Mouse (Mus musculus) induced T-regulatory cell, adult 2 months (primary cell): ENCODE measurements at regions not wholly inside any gene's neighbourhood (a gene's known extent, or its start where the extent isn't known, plus 50 kb on each side); places are given as distances from the start of the nearest gene placed in this dataset.

Source experiments
- DNase-seq: peaks from one replicate; pipeline ENCODE4 v3.0.0-alpha.2; 2012; ENCODE audit warnings: low read depth

DNA sequence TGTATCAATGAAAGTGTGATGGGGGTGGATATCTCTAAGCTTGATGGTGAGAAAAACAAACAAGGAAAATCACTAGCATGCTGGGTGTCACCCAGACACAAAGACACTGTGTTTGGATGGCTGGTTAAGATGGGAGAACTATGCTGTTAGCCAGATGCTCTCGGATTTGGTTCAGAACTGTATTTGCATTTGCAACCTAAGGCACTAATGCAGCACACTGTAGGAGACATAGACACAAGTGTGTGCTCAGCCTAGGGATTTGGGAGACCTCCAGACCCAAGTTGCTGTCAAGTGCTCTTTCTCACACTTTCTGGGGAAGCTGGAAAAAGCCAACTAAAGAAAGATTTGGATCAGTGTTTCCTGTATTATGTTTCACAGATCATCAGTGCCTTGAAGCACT, 173.1 kb upstream of the Prkcq start:
- no peak for DNase-seq

DNA sequence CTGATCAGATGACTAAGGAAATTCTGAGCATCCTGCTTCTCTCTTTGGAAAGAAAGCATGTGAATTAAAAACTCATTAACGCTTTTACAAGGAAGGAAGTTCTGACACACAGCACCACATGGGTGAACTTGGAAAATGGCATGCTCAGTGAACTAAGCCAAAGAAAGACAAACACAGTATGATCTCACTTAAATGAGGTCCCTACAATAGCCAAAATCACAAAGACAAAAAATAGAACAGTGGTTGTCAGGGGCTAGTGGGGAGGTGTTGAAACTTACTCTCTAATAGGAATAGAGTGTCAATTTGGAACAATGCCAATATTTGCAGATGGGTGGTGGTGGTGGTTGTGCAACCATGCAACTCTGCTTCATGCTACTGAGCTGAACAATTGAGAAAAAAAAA, 172.7 kb upstream of the Prkcq start:
- no peak for DNase-seq

DNA sequence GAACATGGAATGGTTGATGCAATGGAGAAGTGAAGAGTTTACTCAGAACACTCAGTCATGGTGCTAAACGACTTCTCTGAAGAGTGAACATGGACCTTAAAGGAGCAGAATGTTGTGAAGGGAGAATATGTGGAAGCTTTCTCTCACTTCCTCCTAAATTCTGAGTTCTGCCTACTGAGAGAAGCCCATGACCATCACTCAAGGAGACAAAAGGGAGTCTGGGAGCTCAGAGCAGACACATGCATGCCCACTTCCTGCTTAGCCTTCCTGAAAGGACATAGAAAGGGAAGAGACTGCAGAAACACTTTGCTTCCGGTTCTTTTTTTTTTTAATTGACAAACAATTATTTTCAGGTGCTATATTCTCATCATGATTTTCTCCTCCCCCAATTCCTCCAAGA, 166.1 kb upstream of the Prkcq start:
- DNase-seq = no peak

DNA sequence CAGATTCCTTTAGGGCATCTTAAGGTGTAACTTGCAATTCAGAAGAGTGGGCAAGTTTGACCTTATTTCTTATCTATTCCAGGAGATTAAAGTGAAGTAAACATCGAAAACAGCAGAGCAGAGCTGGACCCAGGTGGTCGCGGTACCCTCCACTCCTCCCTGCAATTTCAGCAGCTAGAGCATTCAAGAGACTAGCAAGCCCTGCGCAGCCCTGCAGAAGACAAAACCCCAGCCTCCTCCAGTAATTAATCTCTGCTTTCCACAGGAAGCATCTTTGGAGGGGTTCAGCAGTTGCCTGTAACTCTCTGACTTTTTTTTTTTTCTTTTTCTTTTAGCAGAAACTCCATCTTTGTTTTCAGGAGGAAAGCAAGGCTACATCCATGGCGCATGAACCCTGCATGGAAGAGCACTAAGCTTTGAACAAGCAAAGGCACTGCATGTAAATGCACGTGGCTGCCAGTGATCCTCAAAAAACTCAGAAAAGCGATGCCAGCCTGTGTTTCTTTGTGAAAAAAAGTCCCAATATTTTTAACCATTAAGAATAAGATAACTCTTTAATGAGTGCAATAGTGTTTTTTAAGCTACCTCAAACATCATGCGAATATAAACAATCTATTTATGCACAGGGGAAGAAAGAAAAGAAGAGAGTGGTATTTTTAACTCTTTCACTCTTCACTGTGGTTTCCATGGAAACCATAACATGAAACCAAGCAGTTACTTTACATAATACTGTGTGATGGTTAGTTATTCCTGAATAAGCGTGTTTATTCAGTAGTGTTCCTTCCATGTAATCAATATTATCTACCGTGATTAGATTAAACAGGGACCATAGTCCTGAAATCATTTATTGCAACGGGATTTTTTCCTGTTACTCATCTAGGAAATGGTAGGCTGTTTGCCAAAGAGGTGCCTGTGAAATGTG, 160.6 kb upstream of the Prkcq start:
- DNase-seq = no peak

DNA sequence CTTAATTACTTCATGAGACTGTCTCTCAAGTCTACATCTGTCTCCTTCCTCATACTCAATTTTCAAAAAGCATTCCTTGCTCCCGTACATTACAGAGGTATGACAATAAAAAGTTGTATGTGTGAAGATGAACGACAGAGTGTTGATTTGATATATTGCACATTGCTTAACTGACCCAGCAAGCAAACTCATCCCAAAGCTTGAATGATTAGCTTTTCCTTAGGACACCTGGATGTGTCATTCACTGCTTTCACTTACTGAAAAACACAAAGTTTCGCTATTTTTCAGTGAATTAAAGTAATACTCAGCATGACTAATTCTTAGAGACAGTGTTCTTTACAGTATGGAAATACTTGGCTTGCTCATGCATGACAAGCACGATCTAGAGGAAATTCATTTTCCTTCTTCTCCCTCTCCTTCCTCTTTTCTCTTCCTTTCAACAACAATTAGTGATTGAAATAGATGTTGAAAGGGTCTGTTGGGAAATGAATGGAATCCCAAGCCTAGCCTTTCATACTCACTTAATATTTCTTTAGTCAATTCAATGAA, 159.5 kb upstream of the Prkcq start:
- DNase-seq = no peak

DNA sequence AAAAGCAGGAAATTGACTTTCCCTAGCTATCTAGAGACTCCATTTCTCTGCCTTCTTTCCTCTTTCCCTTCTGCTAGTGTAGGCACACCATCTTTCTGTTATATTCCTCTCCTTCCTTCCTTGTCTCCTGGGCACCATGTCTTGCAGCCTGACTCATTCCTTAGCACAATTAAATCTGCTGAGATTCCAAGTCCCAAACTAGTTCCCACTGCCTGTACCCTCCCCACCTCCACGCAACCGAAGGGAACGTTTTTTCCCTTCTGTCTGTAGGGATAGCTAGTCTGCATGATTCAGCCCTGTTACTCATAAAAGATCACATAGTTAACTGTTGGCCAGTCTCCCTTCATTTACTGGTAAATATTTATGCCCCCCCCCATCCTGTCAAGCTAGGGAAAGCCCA, 158.8 kb upstream of the Prkcq start:
- no peak for DNase-seq

DNA sequence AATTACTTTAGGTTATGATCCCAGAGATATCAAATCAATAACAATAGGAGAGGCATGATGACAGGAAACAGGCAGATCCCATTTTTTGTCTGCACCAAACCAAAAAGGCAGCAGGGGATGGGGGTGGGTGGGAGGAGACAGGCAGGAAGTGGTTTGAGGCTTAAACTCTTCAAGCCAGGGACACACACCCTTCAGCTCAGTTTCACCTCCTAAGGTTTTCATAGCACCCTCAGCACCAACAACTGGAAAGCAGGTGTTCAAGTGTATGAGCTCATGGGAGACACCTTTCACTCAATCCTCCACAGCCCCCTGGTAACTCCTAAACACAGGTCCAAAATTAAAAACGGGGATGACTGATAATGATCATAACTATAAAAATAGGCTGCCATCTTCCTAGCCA, 155.5 kb upstream of the Prkcq start:
- peak; percentile 57 for DNase-seq

DNA sequence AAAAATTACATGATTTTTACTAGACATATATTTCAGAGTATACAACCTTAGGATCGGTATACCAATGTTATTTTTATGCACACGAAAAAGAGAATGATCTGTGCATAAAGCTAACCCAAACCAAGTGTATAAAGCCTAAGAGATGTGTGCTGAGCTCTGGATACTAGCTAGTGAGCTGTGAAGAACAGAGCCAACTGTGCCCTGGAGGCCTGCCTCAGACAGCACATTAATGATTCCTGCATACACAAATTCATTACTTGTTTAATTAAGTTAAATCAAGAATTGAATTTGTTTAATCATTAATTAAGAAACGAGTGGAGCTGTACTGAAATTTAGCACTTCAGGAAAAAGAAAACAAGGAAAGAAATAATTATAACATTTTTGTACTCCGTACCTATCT, 139.0 kb upstream of the Prkcq start:
- DNase-seq = no peak

DNA sequence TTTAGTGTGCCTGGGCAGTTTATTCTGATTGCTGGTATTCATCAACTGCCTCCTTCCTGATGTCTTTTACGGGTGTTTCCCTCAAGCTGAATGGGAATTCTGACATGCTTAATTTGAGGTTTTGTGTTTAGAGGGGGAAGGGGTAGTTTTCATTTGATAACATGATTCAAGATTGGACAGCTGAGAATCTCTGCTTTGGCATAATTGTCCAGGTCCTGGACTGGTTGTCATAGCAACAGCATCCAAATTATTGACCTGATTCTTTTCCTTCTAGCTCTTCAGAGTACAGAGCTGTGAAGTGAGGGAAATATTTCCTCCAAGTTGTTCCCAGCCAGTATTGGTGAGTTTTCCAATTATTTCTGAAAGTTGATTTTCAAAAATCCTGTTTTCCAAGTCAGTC, 137.7 kb upstream of the Prkcq start:
- no peak for DNase-seq

DNA sequence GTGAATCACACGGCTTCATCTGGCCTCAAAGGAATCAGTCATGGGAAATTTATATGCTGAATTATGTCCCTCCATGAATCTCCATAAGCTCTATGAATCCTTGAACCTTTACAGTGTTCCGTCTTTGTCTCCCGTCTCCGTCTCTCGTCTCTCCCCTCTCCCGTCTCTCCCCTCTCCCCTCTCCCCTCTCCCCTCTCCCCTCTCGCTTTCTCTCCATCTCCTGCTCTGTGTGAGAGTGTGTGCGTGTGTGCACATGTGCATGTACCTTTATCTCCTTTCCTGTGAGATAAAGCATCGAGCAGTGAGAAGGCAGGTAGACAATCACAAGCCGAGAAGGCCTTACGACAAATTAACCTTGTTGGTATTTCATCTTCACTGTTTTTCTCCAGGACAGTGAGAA, 134.6 kb upstream of the Prkcq start:
- DNase-seq = no peak

DNA sequence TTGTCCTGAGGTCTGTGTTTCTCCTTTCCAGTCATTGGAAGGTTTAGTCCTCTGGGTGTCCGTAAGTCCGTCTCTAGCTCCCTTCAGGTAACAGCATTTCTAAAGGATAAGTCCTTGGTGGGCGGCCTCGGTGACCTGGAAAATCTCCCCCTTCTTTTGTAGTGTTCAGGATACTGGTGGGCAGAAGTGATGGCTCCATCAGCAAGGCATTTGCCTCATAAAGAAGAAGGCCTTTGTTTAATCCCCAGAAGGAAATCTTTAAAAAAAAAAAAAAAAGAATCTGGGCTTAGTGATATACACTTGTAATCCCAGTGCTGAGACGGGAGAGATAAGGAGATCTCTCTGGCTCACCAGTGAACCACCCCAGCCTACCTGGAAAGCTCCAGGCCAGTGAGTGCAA, 133.5 kb upstream of the Prkcq start:
- DNase-seq = no peak

DNA sequence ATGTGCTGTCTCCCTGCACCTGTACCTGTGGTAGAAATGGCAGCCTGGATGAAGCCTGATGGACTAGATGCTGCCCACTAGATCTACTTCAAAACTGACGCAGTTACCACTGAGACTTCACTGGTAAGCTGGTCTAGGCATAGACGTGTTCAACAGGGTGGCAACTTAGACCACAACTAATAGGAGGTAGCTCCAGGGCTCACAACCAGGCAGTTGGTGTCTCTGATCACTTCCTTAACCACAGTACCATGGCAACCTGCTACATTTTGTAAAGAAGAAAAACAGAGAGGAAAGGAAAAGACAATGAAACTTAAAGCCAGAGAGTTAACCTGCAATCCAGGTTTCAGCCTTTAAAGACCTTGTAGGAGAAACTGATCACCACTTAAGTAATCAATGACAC, 131.9 kb upstream of the Prkcq start:
- peak; percentile 29 for DNase-seq

DNA sequence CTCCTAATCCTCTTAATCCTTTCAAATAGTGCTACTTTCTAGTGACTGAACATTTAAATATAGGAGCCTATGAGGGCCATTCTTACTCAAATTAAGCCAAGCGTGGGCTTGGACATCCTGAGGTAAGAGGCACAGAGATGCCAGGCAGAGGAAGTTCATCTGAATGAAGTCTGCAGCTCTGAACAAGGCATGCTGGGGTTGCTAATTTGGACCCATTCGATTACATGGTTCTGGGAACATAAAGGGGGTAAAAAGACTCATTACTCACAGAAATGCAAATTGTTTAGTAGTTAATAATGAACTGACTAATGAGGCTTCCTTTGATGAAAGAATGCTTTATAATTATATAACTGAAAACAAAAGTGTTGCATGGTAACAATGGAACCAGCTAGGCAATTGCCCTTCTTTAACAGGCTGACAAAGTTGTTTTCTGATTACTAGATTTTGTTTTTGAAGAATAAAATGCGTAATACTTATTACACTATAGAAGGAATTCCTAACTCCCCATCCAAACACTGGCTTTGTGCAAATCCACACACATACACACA, 127.1 kb upstream of the Prkcq start:
- DNase-seq = no peak

DNA sequence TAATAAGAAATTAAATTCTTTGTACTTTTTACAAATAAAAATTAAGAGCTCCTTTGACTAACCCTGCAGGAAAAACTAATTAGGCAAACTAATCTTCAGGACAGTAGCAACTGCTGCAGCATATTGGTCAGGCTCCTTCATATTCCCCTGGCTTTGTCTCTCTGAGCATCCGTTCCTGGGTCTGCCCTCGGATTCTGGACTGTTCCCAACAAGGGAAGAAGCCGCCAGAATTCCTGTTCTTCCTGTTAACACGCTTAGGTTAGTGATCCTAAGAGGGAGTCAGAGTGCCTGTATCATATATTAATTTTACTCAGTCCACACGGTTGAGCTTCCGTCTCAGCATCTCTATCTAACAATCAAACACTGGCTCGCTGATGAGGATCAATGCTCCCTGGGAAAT, 120.3 kb upstream of the Prkcq start:
- DNase-seq = no peak

DNA sequence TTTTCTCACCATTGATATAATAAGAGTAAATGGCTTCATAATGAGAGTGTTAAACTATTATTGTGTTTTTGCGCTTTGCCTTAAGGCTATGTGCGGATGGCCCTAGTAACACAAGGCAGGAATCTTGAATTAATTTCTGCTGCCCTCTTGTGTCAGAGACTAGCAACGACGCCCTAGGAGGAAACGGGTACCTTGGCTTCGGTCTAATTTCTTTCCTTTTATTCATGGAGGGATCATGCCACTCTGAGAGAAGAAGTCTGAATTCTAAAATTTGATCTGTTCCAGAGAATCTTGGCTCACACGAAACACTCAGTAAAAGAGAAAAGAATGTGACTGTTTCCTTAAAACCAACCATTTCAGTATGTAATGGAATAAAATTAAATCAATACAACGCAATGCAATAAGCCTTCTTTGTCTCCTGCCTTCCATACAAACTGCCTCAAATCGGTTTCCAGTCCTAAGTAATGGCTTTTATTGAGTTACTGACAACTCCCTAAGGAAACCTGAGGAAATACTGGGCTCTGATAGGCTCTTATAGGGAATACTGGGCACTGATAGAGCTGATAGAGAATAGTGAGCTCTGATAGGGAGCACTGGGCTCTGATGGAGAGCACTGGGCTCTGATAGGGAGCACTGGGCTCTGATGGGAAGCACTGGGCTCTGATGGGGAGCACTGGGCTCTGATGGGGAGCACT, 112.0 kb upstream of the Prkcq start:
- peak; percentile 73 for DNase-seq

DNA sequence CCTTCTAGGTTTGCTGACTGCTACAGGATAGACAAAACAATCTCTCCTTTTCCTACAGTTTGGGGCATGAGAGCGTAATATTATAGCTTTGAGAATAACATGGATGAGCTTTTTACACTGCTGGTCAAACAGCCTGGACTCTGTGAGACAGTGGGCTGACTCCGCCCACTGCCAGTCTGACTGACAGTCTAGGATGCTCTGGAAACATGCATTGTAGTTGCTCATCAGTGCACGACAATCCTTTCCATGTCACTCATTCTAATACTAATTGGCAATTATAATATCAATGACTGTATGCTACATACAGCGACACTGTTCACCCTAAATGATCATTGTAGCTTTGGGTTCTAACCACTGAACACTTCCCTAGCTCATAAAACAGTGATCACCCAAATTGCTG, 104.5 kb upstream of the Prkcq start:
- DNase-seq = no peak

DNA sequence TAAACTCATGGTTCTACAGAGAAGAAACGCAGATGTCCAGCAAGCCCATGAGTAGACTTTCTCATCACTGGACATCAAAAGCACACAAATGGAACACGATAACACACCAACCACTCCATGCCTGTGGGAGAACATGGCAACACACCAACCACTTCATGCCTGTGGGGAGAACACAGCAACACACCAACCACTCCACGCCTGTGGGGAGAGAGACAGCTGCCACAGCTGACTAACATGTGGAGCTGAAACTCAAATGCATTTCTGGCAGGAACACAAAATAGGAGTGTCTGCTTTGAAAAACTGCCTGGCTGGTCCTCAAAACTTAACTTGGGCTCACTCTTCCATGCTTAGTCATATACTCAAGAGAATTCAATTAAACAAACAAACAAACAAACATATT, 88.4 kb upstream of the Prkcq start:
- DNase-seq = no peak

DNA sequence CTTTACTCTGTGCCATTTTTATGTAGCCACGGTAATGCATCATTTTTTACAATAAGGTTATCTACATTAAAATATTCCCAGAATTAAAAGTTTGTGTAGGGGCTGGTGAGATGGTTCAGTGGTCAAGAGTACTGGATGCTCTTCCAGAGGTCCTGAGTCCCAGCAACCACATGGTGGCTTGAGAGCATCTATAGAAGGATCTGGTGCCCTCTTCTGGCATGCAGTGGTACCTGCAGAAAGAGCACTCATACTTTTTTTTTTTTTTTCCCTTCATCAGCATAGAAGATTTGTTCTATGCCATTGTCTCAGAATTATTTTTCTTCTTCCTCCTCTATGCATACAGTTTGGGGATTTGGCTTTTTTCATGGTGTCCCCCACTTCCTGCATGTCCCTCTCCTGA, 84.9 kb upstream of the Prkcq start:
- DNase-seq = peak; percentile 66

DNA sequence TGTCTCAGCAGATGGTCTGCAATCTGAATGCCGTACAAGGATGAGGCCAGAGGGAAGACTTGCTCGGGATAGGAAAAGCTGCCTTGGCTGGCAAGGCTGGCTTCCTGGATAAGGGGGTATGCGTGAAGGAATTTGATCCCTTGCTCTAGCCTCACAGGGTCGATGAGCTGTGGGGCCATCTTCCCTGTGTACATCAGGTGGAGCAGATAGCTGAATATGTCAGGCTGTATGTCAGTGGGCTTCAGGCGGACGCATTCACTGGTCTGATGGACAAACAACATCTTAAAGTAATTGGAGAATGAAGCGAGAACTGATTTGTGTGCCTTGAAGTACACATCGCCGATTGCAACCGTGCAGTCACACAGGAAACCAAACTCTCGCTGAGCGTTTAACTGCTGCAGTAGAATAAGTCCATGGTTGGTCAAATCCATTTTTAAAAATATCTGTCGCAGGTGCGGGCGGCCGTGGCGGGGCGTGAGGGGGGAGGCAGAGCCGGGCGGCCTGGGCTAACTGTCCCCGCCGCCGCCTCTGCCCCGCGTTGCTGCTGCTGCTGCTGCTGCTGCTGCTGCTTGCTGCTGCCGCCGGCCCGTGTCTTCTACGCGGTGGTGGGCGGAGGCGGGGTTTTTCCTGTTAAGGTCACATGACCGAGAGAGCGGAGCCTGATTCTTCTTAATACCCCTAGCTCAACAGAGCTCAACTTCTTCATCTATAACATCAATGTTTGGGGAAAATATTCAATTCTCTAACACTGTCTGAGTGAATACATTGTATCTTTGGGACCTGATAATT, 71.9 kb upstream of the Prkcq start:
- peak; percentile 77 for DNase-seq

DNA sequence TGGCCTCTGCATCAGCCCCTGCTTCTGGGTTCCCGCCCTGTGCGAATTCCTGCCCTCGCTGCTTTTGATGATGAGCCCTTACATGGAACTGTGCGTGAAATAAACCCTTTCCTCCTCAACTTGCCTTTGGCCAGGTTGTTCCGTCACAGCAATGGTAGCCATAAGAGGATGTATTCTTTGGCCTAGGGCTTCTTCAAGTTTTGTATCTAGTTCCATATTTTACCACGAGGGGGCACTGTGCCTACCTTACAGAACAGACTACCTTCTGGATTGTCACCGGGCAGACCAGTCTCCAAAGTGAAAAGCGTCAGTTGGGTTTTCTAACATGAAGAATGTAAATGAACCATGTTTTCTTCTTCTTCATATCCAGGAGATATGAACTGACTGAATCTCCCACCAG, 58.7 kb upstream of the Prkcq start:
- DNase-seq = peak; percentile 93

DNA sequence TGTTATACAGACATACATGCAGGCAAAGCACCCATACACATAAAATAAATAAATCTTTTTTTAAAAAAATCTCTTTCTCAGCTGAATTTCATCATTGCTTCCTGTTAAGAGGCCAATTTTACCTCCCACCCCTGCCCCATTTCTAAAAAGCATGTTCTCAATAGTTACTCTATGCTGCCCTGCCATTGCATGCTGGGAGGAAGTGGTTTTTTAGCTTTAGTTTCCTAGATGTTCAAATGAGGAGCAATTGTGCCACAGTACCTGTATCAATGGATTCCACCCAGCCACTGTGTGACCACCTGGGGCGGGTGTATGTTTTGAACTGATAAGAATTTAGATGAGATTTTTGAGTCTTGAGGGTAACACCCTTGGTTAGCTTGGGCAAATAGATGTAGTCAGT, 53.3 kb upstream of the Prkcq start:
- peak; percentile 77 for DNase-seq

DNA sequence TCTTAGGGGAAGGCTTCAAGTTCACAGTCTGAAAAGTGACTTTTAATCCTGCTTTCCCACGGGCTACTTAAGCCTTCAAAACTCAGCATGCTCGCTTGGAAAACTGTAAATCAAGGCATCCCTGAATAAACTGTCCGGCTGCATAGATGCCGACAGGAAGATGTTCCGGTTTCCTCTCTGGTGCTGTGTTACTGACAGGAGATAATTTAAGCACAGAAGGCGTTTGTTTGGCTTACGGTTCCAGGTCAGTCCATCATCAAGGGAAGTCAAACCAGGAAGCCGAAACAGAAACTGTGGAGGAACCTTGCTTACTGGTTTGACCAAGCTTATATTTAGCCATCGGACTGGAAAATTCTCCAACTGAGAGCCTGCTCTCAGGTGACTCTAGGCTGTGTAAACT, 52.6 kb upstream of the Prkcq start:
- DNase-seq = peak; percentile 38
